Mouse (Mus musculus): Measurements from ENCODE around the gene Olfr574. TPM values are rescaled to one million over a fixed set of nuclear protein-coding genes. Genes with fewer than 3 reads are reported as not detected.

The Olfr574 gene
- polyA plus RNA-seq (2012; rRNA removed): not detected in 2 replicates

DNA sequence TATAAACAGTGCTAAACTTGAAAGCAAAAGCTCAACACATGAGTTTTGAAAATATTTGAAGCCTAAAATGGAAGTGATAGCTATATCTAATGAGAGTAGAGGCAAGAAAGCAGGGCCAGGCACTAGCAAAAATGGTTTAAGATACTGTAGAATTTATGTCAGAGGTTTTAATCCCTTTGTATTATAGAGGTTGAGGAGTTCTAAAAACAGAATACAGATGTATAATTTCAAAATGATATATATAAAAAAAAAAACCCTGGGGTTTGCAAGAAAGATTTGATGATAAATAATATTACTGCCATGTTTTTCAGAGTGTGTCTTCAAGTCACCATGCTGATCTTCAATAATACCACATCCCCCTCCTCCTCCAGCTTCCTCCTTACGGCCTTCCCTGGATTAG, at the start of gene Olfr574:
Olfr574 (plus strand) TSS at position 301 of the 400 bp plus-strand sequence.

DNA sequence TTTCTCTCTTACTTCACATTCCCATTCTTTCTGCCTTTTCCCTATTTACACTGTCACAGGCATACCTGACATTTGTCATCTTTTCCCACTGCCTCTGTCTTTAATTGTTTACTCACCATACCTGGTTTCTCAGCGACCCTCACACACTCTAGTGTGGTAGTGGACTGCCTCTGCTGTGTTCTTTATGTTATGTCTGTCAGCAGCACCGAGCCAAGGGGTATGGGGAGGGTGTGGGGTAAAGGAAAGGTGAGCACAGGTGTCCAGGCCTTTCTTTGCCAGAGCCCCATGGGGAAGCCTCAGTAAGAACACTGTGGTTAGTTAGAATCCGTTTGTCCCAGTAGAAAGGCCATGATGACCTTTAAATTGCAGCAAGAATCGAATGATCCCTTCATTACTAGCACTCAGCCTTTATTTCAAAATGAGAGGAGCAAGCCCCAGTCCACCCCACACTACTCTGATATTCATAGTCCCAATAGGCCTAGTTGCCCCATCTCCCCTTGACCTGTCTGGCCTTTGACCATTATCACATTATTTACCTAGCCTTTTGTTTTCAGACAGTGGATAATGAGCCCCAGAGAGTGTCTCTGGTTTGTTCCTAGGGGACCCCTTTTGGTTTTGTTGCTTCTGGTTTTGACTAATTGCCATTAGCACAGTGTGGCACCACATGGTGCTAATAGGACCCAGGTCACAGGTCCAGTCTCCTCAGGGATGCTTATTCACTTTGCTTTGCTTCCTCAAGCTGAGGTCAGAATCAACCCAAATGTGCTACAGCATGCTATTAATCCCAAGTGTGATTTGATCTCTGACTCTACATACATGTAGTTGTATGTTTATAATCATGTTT, 31.0 kb upstream of the Olfr574 start, which contains the start of gene Olfr571:
Olfr571 (minus strand) TSS at position 505 of the 844 bp plus-strand sequence.

DNA sequence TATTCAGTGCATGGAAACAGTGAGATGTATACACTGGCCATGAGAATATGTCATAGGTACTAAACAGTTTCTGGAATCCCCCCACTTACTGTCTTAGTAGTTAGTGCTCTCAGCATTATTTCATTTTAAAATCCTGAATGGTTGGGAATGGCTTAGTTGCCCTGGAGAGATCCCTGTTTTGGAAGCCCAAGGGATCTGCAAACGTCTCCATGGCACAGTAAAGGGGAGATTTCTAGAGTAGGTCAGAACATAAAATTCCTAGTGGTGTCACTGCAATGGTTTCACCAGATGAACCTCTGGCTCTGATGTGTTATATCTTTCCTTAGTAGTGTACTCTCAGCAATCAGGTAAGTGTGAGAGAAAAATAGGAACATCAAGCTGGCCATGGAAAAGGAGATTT, 24.2 kb upstream of the Olfr574 start, which contains the start of gene Olfr572:
Olfr572 (plus strand) TSS at position 301 of the 400 bp plus-strand sequence.

DNA sequence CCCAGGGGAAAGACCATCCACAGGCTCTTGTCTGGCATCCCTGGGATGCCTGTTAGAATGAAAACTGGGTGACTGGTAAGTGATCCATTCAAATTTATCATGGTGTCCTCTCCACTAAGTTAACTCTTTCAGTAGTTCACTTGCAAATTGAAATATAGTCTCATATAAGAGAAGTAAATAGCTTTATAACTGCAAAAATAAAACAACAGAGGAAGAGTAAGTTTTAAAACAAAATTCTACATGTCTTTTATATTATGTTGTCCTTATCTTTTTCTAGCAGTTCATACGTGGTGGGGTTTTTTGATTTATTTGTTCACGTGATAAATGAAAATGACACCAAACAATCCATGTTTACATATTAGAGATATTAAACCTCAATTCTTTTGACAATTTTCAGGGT, 5.8 kb upstream of the Olfr574 start, which contains the start of gene Olfr573-ps1:
Olfr573-ps1 (minus strand) TSS at position 101 of the 400 bp plus-strand sequence.

DNA sequence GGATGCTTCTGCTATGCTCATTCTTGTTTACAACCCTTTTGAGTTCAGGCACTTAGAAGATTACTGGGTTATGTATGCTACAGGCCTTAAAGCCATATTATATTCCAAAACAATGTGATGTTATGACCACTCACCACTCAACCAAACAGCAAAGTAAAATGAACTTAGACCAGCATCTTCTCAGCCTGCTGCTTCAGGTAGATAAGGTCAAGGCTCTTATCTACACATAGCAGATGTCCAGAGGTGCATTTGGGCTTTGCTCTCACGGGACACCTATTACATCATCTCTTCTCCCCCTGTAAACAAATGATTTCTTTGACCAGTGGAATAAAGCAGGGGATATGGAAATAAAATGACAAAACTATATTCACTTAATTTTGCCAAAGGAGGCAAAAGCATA, 10.3 kb downstream of the Olfr574 start, which contains the start of gene Olfr575:
Olfr575 (minus strand) TSS at position 183 of the 400 bp plus-strand sequence.

DNA sequence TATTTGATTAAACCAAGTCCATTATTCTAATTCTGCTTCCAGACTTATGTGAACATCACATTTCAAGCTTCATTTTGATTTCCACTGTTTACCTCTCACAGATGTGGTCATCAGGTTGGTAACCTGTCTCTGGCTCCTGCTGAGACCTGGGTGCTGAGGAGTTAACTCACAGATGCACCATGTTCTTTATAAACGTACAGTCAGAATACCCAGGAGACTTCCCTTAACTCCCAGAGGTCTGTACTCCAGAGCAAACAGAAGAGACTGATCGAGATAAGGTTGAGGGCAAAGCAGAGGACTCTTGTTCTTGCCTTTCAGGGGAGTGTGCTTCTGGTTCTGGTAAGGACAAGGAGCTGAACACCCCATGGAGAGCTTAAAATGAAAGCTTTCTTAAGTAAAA, 14.1 kb downstream of the Olfr574 start, which contains the start of gene Olfr576:
Olfr576 (plus strand) TSS at position 301 of the 400 bp plus-strand sequence.

DNA sequence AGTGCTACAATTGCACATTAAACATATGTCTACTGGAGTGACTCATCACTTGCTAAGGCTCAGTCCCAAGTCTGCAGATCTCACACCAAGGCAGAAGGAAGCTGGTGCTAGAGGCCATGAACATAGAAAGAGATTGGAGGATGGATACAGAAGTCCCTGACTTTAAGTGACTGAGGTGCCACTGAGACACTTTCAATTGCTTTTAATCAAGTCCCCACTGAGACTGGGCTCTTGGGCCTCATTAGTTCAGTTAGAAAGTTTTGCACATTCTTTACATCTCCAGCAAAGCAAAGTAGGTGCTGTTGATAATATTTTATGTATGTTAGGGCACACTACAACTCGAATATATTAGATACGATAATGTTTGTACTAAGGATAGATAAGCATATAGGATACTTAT, 27.6 kb downstream of the Olfr574 start, which contains the start of gene Olfr577:
Olfr577 (minus strand) TSS at position 101 of the 400 bp plus-strand sequence.

DNA sequence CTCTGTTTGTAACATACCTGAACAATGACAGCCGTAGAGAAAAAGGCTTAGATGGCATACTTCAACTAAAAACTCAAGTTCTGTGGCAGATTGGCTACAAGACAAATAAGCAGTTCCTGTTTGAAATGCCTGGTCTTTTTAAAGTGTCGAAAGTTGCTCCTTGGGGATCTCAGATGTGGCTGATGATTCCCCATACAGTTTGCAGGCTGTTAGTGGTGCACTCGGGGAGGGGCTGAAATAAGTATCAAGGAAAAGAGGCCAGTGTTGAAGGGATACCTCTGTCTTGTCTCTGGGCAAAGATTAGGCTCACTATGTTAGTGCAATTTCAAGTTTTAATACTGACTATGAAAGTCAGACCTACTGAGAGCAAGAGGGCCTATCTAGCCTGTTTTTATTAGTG, 41.0 kb downstream of the Olfr574 start, which contains the start of gene Olfr578:
Olfr578 (minus strand) TSS at position 101 of the 400 bp plus-strand sequence.

Other genes starting within 250 kb of the Olfr574 start
- 0.15 and 0.35 TPM in 2 replicates for gene Olfr558, start 246.3 kb upstream of the Olfr574 start, polyA plus RNA-seq (2012; rRNA removed)
- gene Olfr33, start 229.4 kb upstream of the Olfr574 start, polyA plus RNA-seq (2012; rRNA removed): 0.15 TPM in 1 of 2 replicates, not detected in the other
- not detected in 2 replicates for gene Olfr559, start 221.0 kb upstream of the Olfr574 start, polyA plus RNA-seq (2012; rRNA removed)
- not detected in 2 replicates for gene Olfr560, start 189.1 kb upstream of the Olfr574 start, polyA plus RNA-seq (2012; rRNA removed)
- 0.41 and 0.78 TPM in 2 replicates for gene Olfr78, start 189.0 kb upstream of the Olfr574 start, polyA plus RNA-seq (2012; rRNA removed)
- not detected in 2 replicates for gene Olfr561, start 177.2 kb upstream of the Olfr574 start, polyA plus RNA-seq (2012; rRNA removed)
- not detected in 2 replicates for gene Olfr564, start 145.0 kb upstream of the Olfr574 start, polyA plus RNA-seq (2012; rRNA removed)
- not detected in 2 replicates for gene Olfr566, start 89.7 kb upstream of the Olfr574 start, polyA plus RNA-seq (2012; rRNA removed)
- not detected in 2 replicates for gene Olfr568, start 71.3 kb upstream of the Olfr574 start, polyA plus RNA-seq (2012; rRNA removed)
- not detected in 2 replicates for gene Olfr569, start 57.6 kb upstream of the Olfr574 start, polyA plus RNA-seq (2012; rRNA removed)
- gene Olfr570, start 53.9 kb upstream of the Olfr574 start, polyA plus RNA-seq (2012; rRNA removed): not detected in 2 replicates
- not detected in 2 replicates for gene Olfr571, start 30.9 kb upstream of the Olfr574 start, polyA plus RNA-seq (2012; rRNA removed)
- not detected in 2 replicates for gene Olfr572, start 24.1 kb upstream of the Olfr574 start, polyA plus RNA-seq (2012; rRNA removed)
- gene Olfr573-ps1, start 5.9 kb upstream of the Olfr574 start, polyA plus RNA-seq (2012; rRNA removed): not detected in 2 replicates
- gene Olfr575, start 10.3 kb downstream of the Olfr574 start, polyA plus RNA-seq (2012; rRNA removed): not detected in 2 replicates
- not detected in 2 replicates for gene Olfr576, start 14.2 kb downstream of the Olfr574 start, polyA plus RNA-seq (2012; rRNA removed)
- not detected in 2 replicates for gene Olfr577, start 27.5 kb downstream of the Olfr574 start, polyA plus RNA-seq (2012; rRNA removed)
- gene Olfr578, start 40.9 kb downstream of the Olfr574 start, polyA plus RNA-seq (2012; rRNA removed): not detected in 2 replicates
- gene Olfr582, start 89.6 kb downstream of the Olfr574 start, polyA plus RNA-seq (2012; rRNA removed): not detected in 2 replicates
- not detected in 2 replicates for gene Olfr583, start 102.8 kb downstream of the Olfr574 start, polyA plus RNA-seq (2012; rRNA removed)
- not detected in 2 replicates for gene Olfr584, start 133.4 kb downstream of the Olfr574 start, polyA plus RNA-seq (2012; rRNA removed)
- gene Olfr585, start 149.3 kb downstream of the Olfr574 start, polyA plus RNA-seq (2012; rRNA removed): not detected in 2 replicates
- gene Olfr586, start 177.2 kb downstream of the Olfr574 start, polyA plus RNA-seq (2012; rRNA removed): not detected in 2 replicates
- not detected in 2 replicates for gene Olfr588-ps1, start 192.4 kb downstream of the Olfr574 start, polyA plus RNA-seq (2012; rRNA removed)
- not detected in 2 replicates for gene Olfr589, start 207.9 kb downstream of the Olfr574 start, polyA plus RNA-seq (2012; rRNA removed)
- not detected in 2 replicates for gene Olfr591, start 229.9 kb downstream of the Olfr574 start, polyA plus RNA-seq (2012; rRNA removed)
- gene Olfr592, start 236.3 kb downstream of the Olfr574 start, polyA plus RNA-seq (2012; rRNA removed): not detected in 2 replicates

All from stomach, adult 2 months (tissue).